Mouse (Mus musculus) granulocyte monocyte progenitor cell, adult 5-6 weeks (primary cell): Measurements from ENCODE around the gene Gimap8. TPM values are rescaled to one million over a fixed set of nuclear protein-coding genes. Genes with fewer than 3 reads are reported as not detected.
"Not testable (repeated sequence)": the region's sequence is repeated elsewhere in the genome, so short reads cannot be mapped to it uniquely, and the experiment has no call there.

Experiments
- ATAC-seq: replicated peaks from 2 replicates; pipeline ENCODE4 v1.8.0; 2016; ENCODE audit warnings: mild to moderate bottlenecking, moderate TSS enrichment, inconsistent platforms; ENCODE audit not compliant: poor library complexity, severe bottlenecking
- total RNA-seq, 2 experiments: library from RNA; stranded (forward) in 1 of 2; stranded (reverse) in 1 of 2; fragments of 200-712, 200-1000 nt in 1 of 2; fragments of >200 nt in 1 of 2; fragmentation: Nextera tagmentation in 1 of 2; gene quantifications; 2 replicates each; pipeline ENCODE4 v1.2.3; 2014 to 2017

The Gimap8 gene
- total RNA-seq, 2 experiments from 2014 or later, result 0.72 TPM; not detected in 1

- no peak for ATAC-seq
These were observed 29.9 kb downstream of the Gimap8 start for GRCm38 (mm10) chr6:48676860-48677415.

- ATAC-seq, result no peak
These were observed 30.7 kb downstream of the Gimap8 start for GRCm38 (mm10) chr6:48677492-48678345.

GRCm38 (mm10) chr6:48678391-48678790 lies 31.4 kb downstream of the Gimap8 start:
- ATAC-seq, result peak; percentile 47

DNA sequence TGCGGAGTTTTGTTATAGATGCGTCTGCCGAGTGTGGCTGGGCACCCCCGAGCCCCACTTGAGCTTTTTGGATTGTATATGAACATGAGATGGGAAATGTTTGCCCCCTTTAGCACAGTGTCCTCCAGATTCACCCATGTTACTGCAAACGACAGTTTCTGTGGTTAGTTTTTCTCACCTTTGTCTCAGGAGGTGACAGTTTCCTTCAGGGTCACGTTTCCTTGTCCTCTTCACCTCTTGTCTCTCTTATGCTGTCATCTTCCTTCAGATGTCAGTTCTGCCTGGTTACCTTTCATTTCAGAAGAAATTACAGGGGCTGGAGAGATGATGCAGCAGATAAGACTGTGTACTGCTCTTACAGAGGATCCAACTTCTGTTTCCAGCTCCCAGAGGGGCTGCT lies 32.7 kb downstream of the Gimap8 start:
- ATAC-seq, result no peak

DNA sequence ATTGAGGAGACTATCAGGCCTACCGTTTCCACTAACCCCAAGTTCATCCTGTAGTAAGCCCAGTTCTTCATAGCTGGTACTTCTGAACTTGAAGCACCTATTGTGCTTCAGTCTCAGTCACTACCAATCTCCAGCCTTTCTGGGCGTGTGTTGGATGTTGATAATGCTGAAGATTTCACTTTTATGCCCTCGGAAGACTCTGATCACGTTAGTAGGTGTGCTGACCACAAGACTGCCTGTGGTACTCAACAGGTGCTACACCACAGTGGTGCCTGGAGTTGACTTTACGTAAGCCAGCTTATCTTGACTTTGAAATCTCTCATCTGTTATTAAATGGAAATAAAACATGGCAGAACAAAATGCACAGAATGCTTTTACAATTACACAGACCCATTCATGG lies 33.4 kb downstream of the Gimap8 start:
- ATAC-seq, result no peak

DNA sequence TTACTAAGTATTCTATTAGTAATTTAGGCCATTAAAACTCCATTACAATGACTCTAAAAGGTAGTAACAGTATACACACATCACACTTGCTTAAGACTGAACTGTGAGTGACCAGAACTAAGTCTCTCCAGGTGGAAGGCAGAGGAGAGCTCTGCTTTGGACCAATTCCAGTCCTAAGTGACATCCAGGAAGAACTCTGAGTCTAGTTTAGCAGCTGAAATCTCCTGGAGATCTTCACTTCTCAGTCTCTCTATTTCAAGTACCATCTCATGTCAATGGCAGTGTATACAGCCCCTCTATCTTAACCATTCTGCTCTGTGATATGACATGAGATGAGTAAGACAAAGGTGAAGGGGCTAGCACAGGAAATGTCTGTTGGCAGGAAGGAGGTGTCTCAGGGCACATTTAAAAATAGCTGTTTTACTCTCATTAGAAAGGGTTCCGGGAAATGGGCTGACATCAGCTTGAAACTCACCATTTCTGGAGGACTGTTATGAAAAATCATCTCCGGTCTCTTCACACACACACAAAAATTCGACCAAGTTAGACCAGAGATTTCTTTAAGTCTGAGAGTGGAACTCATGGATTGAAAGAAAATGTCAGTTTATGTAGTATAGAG lies 34.5 kb downstream of the Gimap8 start:
- ATAC-seq, result no peak

- ATAC-seq, result no peak
These were observed 35.2 kb downstream of the Gimap8 start for GRCm38 (mm10) chr6:48682271-48682670.

- not testable (repeated sequence) for ATAC-seq
These were observed 36.3 kb downstream of the Gimap8 start for GRCm38 (mm10) chr6:48683263-48683821.

DNA sequence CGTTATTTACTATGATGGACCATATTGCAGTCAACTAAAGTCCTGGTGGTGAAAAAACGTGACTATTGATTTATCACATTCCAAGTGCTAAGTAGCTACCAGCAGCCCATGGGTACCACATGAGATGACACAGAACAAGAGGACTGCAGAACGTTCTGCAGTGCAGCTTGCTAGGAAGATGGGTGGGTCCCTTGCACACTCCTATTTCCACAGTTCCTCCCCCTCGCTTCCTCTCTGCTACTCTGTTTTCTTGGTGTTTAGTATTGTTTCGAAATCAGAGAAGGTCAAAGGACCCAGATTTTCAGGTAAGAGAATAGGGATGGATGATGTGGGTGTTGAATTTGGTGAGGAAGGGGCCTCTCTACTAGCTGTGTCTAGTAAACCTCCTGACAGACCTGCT lies 37.3 kb downstream of the Gimap8 start, which contains the start of gene Gimap4:
Gene Gimap4, plus strand, starts transcription at position 231 of the 400 bp plus-strand sequence.
- ATAC-seq, result no peak

DNA sequence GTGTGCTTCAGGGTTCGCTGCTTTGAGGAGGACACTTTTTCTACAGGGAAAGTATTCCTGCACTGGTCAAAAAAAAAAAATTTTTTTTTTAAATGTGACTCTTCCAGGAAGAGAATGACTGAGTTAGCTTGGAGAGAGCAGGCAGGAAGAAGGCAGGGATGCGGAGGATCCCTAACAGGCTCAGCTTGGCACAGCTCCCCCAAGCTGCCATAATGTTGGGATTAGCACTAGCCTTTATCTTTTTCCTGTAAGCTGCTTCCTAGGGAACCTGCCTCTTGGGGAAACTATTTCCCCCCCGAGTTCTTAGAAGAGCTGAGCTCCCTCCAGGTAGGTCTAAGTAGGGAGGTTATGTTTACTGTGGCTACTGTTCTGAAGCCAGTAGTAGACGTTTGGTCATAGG lies 37.8 kb downstream of the Gimap8 start:
- no peak for ATAC-seq

- no peak for ATAC-seq
These were observed 38.2 kb downstream of the Gimap8 start for GRCm38 (mm10) chr6:48685251-48685650.

DNA sequence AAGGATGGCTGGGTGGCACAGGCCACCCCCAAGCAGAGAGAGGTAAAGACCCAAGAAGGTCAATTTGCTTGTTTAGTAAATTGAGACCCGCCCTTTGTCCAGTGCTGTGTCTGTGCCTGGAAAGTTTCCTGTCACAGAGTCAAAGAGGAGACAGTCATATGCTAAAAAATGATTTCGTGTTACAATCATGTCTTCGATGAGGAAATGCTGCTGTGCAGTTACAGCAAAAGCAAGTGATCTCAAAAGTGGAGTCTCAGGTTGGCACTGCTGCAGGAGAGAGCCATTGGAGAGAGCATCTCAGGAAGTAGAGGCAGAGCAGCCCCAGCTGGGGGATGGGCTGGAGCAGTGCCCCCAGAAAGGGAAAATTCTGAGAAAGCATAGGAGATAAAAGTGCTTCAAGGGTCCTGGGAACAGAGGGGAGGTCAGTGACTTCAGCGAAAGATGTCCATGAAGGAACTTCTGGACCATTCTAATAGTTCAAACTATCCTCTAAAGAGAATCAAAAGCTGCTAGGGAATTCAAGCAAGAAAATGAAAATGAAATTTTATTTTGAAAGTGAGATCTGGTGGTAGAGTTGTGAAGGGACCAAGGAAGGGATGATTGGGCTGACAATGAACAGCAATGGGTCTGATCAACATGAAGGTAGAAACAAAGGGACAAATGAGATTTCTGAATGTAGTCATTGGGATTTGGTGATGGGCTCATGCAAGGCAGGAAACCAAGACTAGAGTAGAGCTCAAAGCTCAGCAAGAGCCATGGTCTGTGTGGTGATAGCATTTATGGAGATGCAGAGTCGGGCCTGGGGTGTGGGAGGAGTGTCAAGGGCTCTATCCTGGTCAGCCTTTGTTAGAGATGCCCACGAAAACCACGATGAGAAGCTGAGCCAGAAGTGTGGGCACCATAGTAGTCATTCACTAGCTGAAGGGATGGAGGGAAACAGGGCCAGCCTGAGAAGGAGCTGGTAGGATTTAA lies 38.9 kb downstream of the Gimap8 start:
- no peak for ATAC-seq

GRCm38 (mm10) chr6:48687077-48687476 lies 40.0 kb downstream of the Gimap8 start:
- ATAC-seq, result peak; percentile 96

DNA sequence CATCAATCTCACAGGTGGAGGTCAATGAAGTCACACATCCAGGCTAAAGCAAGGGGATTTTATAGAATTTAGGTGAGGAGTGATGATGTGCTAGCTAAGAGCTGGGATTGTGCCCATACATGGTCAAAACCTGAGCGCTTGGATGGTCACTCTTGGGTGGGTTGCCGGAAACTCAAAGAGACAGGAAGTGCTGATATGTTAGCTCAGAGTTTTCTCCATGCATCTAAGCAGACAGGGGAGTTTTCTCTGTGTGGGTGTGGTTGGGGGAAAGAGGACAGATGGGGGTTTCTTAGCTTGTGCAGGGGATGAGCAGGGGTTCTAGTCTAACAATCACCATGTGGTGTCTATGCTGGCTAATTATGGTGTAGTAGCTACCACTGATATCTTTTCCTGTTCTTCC lies 42.3 kb downstream of the Gimap8 start:
- no peak for ATAC-seq

DNA sequence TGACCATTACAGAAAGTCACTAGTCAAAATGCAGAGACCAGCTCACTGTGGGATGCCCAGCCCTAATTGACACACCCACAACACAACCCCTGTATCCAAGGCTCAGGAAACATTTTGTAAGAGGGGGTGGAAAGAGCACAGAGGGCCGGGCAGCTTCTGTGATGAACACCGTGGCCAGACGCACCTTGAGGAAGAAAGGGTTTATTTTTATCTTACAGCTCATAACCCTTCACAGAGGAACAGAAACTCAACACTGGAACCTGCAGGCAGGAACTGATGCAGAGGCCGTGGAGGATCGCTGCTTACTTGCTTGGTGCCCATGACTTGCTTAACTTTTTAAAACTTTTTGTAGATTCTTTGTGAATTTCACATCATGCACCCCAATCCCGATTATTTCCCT lies 45.9 kb downstream of the Gimap8 start:
- ATAC-seq, result peak; percentile 30

GRCm38 (mm10) chr6:48696830-48697554 lies 50.0 kb downstream of the Gimap8 start:
- no peak for ATAC-seq

DNA sequence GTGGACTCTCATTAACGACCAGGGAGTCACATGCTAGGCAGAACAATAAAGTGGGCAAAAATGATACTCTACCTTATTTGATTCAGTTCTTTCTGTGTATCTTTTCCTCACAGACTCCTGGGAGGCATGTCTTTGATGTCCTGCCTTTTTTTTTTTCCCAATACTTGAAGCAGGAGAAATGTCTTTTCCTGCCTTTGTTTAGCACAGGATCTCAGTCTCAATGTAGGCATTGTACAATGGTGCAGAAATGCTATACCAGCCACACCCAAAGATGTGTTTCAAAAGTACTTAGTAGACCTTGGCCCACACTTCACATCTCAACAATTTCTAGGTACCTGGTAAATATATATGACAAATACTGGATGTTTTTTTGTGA lies 50.5 kb downstream of the Gimap8 start:
- ATAC-seq, result no peak

GRCm38 (mm10) chr6:48698066-48698856 lies 51.2 kb downstream of the Gimap8 start:
- no peak for ATAC-seq

DNA sequence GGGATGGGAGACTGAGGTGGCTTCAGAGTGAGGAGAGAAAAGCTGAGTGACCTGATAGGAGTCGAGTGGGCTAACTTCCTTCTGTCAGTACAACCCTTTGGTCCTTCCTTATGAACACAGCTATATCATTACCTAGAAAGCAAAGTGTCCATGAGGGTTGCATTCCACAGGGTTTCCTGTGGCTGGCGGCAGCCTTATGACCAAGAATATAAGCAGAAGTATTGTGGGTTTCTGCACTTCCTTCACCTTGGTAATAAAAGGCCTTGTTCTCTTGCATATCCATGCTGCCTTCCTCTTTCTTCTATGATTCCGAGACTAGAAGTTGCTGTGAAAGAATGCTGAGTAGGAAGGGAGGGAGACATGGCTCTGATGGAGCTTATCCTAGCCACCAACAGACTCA lies 51.9 kb downstream of the Gimap8 start:
- peak; percentile 82 for ATAC-seq
